Mouse (Mus musculus): ENCODE data around the gene Vmn2r66.

The Vmn2r66 gene

GRCm38 (mm10) chr7:85012168-85012567 is at the start of gene Vmn2r66:
Vmn2r66 (minus strand) TSS chr7:85012268.
- DNase-seq (ENCODE audit: low spot score), result no peak

GRCm38 (mm10) chr7:84996694-84997093 is 15.4 kb downstream of the Vmn2r66 start:
- DNase-seq (ENCODE audit: low spot score), result no peak

GRCm38 (mm10) chr7:84964015-84964414 is 48.1 kb downstream of the Vmn2r66 start, which contains the start of gene Vmn2r65:
Vmn2r65 (minus strand) TSS chr7:84964115.
- DNase-seq (ENCODE audit: low spot score), result no peak
